Mouse (Mus musculus) liver, postnatal 0 days (tissue): ENCODE data around the gene G3bp2.

Experiments used
- CTCF ChIP-seq: sonication (generic); IDR thresholded peaks from 2 replicates; pipeline ENCODE4 v1.5.1; 2016; ENCODE audit warnings: antibody characterized with exemption, low read depth
- EP300 ChIP-seq: IDR thresholded peaks from 2 replicates; pipeline ENCODE4 v1.6.1; 2016; ENCODE audit warnings: antibody characterized with exemption, low read depth, mild to moderate bottlenecking

DNA sequence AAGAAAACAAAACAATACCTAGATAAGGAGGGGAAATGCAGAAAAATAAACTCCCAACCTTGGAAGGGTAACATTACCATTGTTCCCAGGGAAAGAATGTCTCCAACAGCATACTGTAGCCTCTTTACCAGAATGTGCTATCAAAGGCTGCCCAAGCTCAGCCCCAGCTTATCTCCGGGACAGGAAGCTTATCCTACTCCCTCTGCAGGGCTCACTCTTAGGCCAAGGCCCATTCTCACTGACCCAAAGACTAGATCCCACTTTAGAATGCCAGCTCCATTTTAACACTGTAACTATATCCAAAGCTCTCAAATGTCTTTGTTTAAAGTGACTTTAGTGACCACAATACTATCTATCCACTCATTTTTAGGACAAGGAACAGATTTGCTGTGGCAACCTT lies 4.2 kb downstream of the G3bp2 start:
- TF ChIP-seq EP300 (no peak), CTCF (no peak)
